Mouse (Mus musculus) cerebral cortex, adult 2 months (tissue): ENCODE data around the gene Gm28168.

Source experiments
- WGBS: fragments of 180-500 bp; shearing (Covaris S2); methylation state at CpG from one replicate; pipeline ENCODE4 v1.1.7; 2018; 5-methylcytosine and 5-hydroxymethylcytosine counted together

Gm28168 gene

GRCm38 (mm10) chr1:117927715-117928114 lies at the start of gene Gm28168:
Gene Gm28168, plus strand, starts transcription at chr1:117928015.
- WGBS = 33% methylated on average over 1 of the region's 1 CpGs

- 76% methylated on average over 4 of the region's 4 CpGs for WGBS
Measured at GRCm38 (mm10) chr1:117965639-117966038, 37.8 kb downstream of the Gm28168 start, which contains the start of gene Gm7145. Gene Gm7145, plus strand, starts transcription at chr1:117965939.
